Mouse (Mus musculus) CD4-positive, CD25-positive, alpha-beta regulatory T cell, adult 4 months (primary cell): ENCODE results near the gene Rnf115. TPM values are rescaled to one million over a fixed set of nuclear protein-coding genes. Genes with fewer than 3 reads are reported as not detected.

Experiments
- ATAC-seq: one replicate; pipeline ENCODE4 v1.8.0; 2017
- polyA plus RNA-seq, 2 experiments: library from polyadenylated mRNA; unstranded; fragments of 100-300 nt; shearing (Covaris generic); gene quantifications; one replicate each; pipeline ENCODE4 v1.2.1; 2017

Gene Rnf115
- polyA plus RNA-seq, 2 experiments from 2014 or later: 42.2 to 45.5 TPM

DNA sequence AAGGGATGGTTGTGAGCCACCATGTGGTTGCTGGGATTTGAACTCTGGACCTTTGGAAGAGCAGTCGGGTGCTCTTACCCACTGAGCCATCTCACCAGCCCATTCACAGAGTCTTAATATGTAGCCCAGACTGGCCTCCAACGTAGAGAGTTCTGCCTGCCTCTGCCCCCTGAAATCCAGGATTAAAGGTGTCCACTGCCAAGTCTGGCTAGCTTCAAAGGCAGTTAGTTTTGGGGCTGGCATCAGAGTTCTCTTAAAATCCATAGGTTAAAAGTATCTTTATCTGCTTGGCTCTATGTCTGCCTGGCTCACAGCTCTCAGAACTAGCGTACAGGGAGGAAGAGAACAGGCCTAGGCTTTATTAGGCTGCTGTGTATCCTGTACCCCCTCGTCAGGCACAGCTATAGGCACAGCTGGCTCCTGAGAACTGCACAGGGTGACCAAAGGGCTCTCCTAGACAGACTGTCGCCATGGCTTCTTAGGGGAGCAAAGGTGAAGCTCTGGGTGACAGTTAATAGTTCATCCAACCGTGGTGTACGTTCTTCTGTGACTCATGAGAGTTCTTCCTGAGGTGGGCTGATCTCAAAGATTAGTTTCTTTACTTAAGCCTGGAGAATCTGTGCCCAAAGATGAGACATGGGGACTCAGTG, 111.7 kb downstream of the Rnf115 start:
- no peak for ATAC-seq

Other genes with a start within 250 kb of the Rnf115 start
- gene Hfe2, start 202.5 kb upstream of the Rnf115 start, polyA plus RNA-seq: under 1 TPM in 1 of 2 experiments, not detected in 1; 0.22 TPM
- gene Txnip, start 169.7 kb upstream of the Rnf115 start, polyA plus RNA-seq: 100 to 1,000 TPM; 376 to 396 TPM
- gene Gm16253, start 150.7 kb upstream of the Rnf115 start, polyA plus RNA-seq: 1 to 10 TPM; 1.5 to 2.0 TPM
- 10 to 100 TPM; 40.6 to 51.4 TPM for gene Polr3gl, start 133.5 kb upstream of the Rnf115 start, polyA plus RNA-seq
- gene Ankrd34a, start 131.0 kb upstream of the Rnf115 start, polyA plus RNA-seq: not detected
- under 1 TPM; 0.41 to 0.77 TPM for gene Lix1l, start 126.5 kb upstream of the Rnf115 start, polyA plus RNA-seq
- 100 to 1,000 TPM; 102 to 135 TPM for gene Rbm8a, start 97.7 kb upstream of the Rnf115 start, polyA plus RNA-seq
- 10 to 100 TPM; 56.4 to 70.5 TPM for gene Pex11b, start 92.3 kb upstream of the Rnf115 start, polyA plus RNA-seq
- gene Gm42957, start 92.2 kb upstream of the Rnf115 start, polyA plus RNA-seq: under 1 TPM in 1 of 2 experiments, not detected in 1; 0.11 TPM
- under 1 TPM; 0.19 to 0.42 TPM for gene Itga10, start 82.1 kb upstream of the Rnf115 start, polyA plus RNA-seq
- not detected for gene Ankrd35, start 57.5 kb upstream of the Rnf115 start, polyA plus RNA-seq
- 10 to 100 TPM; 41.9 to 83.2 TPM for gene Pias3, start 31.3 kb upstream of the Rnf115 start, polyA plus RNA-seq
- 1 to 10 TPM in 1 of 2 experiments, under 1 TPM in 1; 0.87 to 1.9 TPM for gene Nudt17, start 19.1 kb upstream of the Rnf115 start, polyA plus RNA-seq
- 10 to 100 TPM; 59.7 to 80.3 TPM for gene Polr3c, start within 50 bp of the Rnf115 start, polyA plus RNA-seq
- gene Pdzk1, start 101.6 kb downstream of the Rnf115 start, polyA plus RNA-seq: under 1 TPM; 0.32 to 0.85 TPM
- 10 to 100 TPM; 29.0 to 38.4 TPM for gene Cd160, start 101.7 kb downstream of the Rnf115 start, polyA plus RNA-seq
- gene Gja5, start 177.0 kb downstream of the Rnf115 start, polyA plus RNA-seq: not detected
- gene Gpr89, start 177.7 kb downstream of the Rnf115 start, polyA plus RNA-seq: 10 to 100 TPM; 30.1 to 39.6 TPM
- gene Gja8, start 198.4 kb downstream of the Rnf115 start, polyA plus RNA-seq: not detected